Mouse (Mus musculus): ENCODE results near the gene Mark2.
"Not testable (repeated sequence)": the region's sequence is repeated elsewhere in the genome, so short reads cannot be mapped to it uniquely, and the experiment has no call there.

The Mark2 gene

GRCm38 (mm10) chr19:7341512-7342397 is at the start of gene Mark2:
TSS of gene Mark2 (minus strand) at chr19:7341860.
- peak; percentile 100 for DNase-seq (ENCODE audit: low read depth)

DNA sequence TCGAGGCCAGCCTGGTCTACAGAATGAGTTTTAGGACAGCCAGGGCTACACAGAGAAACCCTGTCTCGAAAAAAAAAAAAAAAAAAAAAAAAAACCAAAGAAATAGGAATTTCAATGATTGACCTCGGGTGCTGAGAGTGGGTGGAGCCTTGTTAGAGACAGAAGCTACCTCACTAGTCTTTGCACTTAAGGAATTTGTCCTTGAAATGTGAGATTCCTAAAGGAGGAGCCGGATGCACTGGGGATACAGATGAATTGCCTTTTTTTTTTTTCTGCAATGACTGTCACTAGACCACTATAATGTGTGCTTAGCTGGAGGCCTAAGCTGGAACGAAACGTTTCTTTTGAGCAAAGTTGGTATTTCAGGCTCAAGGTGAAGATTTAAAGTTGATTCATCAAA is 46.8 kb upstream of the Mark2 start:
- no peak for DNase-seq (ENCODE audit: low read depth)

DNA sequence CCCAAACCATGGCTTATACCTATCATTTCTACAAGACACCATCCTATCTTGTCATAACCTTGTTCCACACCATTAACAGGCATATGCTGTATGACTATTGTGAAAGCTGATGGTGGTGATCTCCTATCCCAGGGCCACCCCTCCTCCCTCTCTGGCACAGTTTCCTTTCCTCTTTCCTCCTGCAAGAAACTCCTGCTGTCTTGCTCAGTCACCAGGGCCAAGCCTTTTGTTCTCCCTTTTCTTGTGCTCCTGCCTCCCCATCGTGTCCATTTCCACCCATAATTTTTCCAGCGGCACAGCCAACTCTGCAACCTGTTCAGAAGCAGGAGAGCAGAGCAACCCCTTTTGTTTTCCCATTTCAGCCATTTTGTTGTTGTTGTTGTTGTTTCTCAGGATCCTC is 44.4 kb upstream of the Mark2 start:
- no peak for DNase-seq (ENCODE audit: low read depth)

DNA sequence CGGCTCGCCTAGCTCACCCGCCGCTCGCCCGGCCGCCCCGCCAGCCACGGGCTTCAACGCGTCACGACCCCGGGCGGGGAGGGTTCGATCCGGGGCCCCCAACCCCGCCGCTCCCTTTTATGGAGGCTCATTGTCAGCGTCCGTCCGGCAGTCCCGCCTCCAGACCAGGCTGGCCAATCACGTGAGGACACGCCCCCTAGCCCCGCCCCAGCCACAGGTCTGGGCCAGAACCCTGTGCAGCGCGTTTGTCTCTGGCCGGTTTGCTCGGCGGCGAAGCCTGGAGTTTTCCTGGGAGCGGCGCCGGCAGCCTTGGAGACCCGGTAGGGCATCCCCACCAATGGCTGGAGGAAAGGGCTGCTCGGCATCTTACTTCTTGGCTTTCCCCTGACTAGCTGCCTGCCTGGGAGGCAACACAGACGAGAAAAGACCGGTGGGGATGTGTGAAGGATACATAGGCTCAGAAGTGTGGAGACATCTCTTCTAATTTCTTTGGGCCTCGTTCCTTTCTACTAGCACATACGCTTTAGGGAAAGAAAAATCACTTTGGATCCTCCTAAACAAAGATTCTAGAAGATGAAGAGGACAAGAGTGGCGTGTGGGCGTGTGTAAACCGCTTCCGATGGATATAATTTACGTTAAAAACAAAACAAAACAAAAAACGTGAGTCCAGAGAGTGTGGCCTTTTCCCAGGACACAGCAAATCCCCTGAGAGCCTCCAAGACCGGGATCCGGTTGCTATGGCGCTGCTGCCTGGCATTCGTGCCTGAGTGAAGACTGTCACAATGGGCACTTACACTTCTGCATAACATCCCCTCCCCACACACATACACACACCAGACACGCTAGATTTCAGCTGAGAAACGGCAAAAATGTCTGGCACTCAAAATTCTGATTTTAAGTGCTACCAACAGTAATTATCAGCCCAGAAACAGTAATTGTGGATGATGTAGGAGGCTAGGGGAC is 41.5 kb upstream of the Mark2 start, which contains the start of gene Spindoc:
Gene Spindoc, minus strand, starts transcription at position 92 of the 963 bp plus-strand sequence.
- peak; percentile 99 for DNase-seq (ENCODE audit: low read depth)

DNA sequence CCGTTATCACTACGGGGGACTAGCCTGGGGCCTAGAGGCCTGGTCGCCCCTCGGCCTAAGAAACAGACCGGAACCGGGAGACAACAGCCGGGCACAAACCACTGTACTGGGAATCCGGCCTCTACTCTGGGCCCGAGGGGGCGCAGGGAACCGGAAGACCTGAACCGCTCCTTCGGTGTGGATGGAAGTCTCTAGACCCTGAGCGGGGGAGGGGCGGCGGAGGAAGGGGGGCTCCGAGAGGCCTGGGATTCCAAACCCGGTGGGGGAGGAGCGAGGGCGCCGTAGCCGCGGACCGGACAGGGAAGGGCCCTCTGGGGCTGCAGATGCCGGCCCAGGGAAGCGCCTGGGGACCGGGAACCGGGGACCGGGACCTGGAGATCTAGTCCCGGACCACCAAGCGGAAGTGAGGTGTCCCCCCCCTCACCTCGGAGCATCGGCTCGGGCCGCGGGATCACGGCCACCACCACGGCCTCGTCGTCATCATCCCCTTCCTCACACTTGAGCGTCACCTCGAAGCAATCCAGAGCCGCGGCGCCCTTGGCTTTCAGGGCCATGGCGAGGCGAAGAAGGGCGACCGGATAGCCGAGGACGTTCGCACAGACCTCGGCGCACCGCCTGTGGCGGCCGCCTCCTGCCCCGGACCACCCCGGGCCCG is 40.7 kb upstream of the Mark2 start:
- DNase-seq (ENCODE audit: low read depth) = peak; percentile 81

GRCm38 (mm10) chr19:7381906-7382247 is 40.2 kb upstream of the Mark2 start:
- no peak for DNase-seq (ENCODE audit: low read depth)

DNA sequence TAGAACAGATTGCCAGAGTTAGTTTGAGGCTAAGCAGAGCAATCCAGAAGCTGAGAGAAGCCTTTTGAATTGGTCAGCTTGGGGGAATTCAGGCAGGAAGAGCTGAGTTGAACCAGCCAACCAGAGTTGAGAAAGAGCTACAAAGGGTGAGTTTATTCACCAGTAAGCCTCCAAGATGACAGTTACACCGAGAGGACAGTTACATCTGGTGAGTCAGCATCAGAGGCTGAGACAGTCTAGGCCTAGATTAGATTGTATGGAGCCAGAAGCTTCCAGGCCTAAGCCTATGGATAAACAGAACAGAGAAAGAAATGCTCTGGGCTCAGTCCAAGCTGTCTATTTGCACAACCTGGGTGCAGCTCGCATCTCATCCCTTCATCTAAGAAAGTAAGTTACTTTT is 36.0 kb upstream of the Mark2 start:
- DNase-seq (ENCODE audit: low read depth) = no peak

DNA sequence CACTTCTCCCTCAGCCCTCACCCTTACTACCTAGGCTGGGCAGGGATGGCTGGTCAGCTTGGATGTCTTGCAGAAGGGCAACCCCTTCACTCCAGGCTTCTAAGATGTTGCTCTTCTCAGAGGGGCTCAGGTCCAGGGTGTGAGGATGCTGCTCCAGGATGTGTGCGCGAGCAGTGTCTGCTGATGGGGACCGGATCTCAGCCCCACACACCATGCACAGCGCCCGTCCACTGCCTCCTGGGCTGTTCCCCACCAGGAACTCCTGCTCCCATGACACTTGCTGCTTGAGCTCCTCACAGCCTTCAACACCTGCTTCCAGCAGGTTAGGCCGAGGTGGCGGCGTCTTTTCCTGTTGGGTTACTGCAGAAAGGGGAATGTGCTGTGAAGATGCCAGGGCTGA is 32.8 kb upstream of the Mark2 start:
- no peak for DNase-seq (ENCODE audit: low read depth)

- not testable (repeated sequence) for DNase-seq (ENCODE audit: low read depth)
Observed at GRCm38 (mm10) chr19:7369469-7369868, 27.8 kb upstream of the Mark2 start.

DNA sequence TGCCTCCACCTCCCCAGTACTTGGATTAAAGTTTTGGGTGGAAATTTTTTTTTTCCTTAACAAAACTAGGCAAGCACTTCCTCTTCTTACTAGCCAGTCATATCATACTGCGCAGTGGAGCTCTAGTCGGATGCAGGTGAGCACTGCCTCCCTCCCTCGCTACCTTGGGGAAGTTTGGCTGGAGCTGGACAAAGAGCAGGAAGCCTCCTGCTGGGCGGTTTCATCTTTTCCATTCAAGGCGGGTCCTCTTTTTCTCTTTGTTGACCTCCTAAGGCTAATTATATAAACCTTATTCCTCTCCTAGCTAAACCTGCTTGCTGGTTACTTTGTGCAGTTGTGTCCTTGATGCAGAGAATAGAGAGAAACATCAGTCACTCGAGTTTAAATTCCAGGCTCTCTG is 12.0 kb upstream of the Mark2 start:
- no peak for DNase-seq (ENCODE audit: low read depth)

- DNase-seq (ENCODE audit: low read depth) = no peak
Observed at GRCm38 (mm10) chr19:7352809-7353495, 11.3 kb upstream of the Mark2 start.

DNA sequence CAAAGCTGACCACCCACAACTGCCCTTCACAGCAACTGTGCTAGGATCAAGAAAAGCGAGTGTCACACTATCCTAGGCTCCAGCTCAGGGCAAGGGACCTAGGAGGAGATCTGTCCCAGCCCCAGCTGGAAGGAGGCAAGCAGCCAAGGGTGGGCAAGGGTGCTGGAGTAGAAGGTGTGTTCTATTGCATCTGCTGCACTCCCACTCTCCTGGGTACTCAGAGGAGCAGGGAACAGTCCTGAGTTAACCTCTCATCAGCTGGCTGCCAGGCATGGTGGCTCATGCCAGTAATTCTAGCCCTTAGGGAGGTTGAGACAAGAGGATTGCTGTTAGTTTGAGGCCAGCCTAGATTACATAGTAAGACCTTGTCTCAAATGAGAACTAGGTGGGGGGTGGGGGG is 8.3 kb upstream of the Mark2 start:
- DNase-seq (ENCODE audit: low read depth) = no peak

- peak; percentile 68 for DNase-seq (ENCODE audit: low read depth)
Observed at GRCm38 (mm10) chr19:7345235-7345755, 3.6 kb upstream of the Mark2 start.

DNA sequence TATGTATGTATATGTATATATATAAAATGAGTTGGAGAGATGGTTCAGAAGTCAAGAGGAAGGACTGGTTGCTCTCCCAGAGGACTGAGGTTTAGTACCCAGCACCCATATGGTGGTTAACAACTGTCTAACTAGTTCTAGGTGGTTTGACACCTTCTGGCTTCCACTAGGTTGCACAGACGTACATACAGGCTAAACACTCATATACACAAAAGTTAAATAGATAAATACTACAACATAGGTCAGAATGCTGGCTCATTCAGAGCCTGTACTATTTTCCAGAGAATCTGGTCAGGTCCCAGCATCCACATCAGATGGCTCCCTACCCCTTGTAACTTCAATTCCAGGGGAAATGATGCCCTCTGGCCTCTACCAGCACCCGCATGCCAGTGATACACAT is 986 bp upstream of the Mark2 start:
- no peak for DNase-seq (ENCODE audit: low read depth)

GRCm38 (mm10) chr19:7340780-7341475 is 732 bp downstream of the Mark2 start:
- no peak for DNase-seq (ENCODE audit: low read depth)

GRCm38 (mm10) chr19:7340371-7340779 is 1.3 kb downstream of the Mark2 start:
- DNase-seq (ENCODE audit: low read depth) = peak; percentile 36

- peak; percentile 25 for DNase-seq (ENCODE audit: low read depth)
Observed at GRCm38 (mm10) chr19:7339867-7340266, 1.8 kb downstream of the Mark2 start.

DNA sequence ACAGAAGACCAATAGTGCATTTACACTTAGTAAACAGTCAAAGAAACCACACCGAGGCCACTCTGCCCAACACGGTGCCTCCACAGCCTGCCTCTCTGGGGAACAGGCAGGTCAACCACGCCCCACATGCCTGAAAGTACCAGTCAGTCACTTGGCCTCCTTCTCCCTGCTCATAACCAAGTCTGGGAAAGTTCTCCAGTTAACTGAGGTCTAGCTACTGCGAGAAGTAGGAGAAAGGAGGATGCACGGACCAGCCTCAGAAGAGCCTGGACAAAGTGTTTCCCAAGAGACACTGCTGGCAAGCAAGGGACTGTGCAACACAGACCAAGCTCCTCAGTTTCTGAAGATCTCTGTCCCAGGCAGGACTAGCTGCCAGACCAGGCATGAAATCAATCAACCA is 2.6 kb downstream of the Mark2 start:
- peak; percentile 75 for DNase-seq (ENCODE audit: low read depth)

DNA sequence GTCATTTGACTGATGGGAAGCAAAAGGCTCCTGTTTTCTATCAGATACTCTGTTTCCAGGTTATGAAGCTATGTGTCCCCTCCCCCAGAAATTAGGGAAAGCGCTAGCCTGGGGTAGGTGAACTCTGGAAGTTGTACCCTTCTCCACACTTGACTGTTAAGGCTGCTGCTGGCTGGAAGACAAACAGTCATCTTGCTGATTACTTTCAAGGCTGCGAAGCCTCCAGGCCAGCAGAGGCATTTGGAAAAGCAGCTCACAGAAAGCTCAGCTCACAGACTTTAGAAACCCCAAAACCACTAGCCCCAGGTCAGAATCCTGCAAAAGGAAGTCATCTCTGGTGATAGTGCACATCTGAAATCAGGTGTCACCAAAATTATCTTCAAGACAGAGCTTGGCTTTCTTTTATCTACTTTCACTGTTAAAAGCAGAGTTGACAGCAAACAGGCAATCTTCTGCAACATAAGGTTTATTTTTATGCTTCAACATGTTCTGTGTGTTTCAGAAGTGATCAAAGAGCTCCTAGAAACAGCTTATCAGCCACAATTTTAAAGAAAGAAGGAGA is 3.8 kb downstream of the Mark2 start:
- no peak for DNase-seq (ENCODE audit: low read depth)

GRCm38 (mm10) chr19:7335656-7336055 is 6.0 kb downstream of the Mark2 start:
- peak; percentile 46 for DNase-seq (ENCODE audit: low read depth)

Measured in NIH3T3 (cell line).